In genomic region chr10:107144016-107144415, GRCm38 (mm10) we compare ENCODE assay signal across 29 mouse cellular contexts. TPM values are rescaled to one million over a fixed set of nuclear protein-coding genes. Genes with fewer than 3 reads are reported as not detected.
"Had no signal": no experiment of that assay in that cellular context is flagged by ENCODE, and none has a peak within 500 bp of the region (broad histone marks: within the 10 kb centered on the region; RNA-seq: fewer than 3 reads in every experiment).

No protein-coding gene starts in this region.

- DNase-seq: left cerebral cortex, postnatal 4 days; liver; liver, embryonic 13.5 days; liver, postnatal 0 days; lung, adult 2 months; lung, postnatal 14 days; lung, postnatal 36 days; midbrain, embryonic 14.5 days had no signal

- H3K4me1 ChIP-seq: limb, embryonic 10.5 days; limb, embryonic 12.5 days; limb, embryonic 13.5 days; limb, embryonic 15.5 days; liver, embryonic 12.5 days; liver, embryonic 13.5 days; liver, embryonic 15.5 days; megakaryocyte, embryonic 14.5 days; midbrain, embryonic 12.5 days; midbrain, embryonic 13.5 days; midbrain, embryonic 15.5 days; neural tube, embryonic 12.5 days; neural tube, embryonic 13.5 days had no signal

- H3K4me2 ChIP-seq: limb, embryonic 12.5 days; limb, embryonic 13.5 days; limb, embryonic 15.5 days; liver, embryonic 11.5 days; liver, embryonic 12.5 days; liver, embryonic 13.5 days; liver, embryonic 15.5 days; midbrain, embryonic 11.5 days; midbrain, embryonic 12.5 days; midbrain, embryonic 13.5 days; midbrain, embryonic 15.5 days; neural tube, embryonic 12.5 days; neural tube, embryonic 13.5 days had no signal

- H3K4me3 ChIP-seq: left cerebral cortex, adult 2 months; limb, embryonic 10.5 days; limb, embryonic 12.5 days; limb, embryonic 13.5 days; limb, embryonic 15.5 days; liver, embryonic 12.5 days; liver, embryonic 13.5 days; liver, embryonic 15.5 days; megakaryocyte, embryonic 14.5 days; midbrain, embryonic 10.5 days; midbrain, embryonic 12.5 days; midbrain, embryonic 13.5 days; midbrain, embryonic 15.5 days; myocyte; neural tube, embryonic 12.5 days; neural tube, embryonic 13.5 days had no signal

- H3K9me3 ChIP-seq: limb, embryonic 10.5 days; limb, embryonic 12.5 days; limb, embryonic 13.5 days; limb, embryonic 15.5 days; liver, embryonic 12.5 days; liver, embryonic 13.5 days; liver, embryonic 15.5 days; megakaryocyte, embryonic 14.5 days; midbrain, embryonic 10.5 days; midbrain, embryonic 12.5 days; midbrain, embryonic 13.5 days; midbrain, embryonic 15.5 days; neural tube, embryonic 12.5 days; neural tube, embryonic 13.5 days had no signal

- ATAC-seq: liver, embryonic 12.5 days; liver, postnatal 0 days; lung, postnatal 0 days; midbrain, embryonic 13.5 days; midbrain, embryonic 15.5 days; midbrain, embryonic 16.5 days had no signal

- H3K36me3 ChIP-seq: limb, embryonic 10.5 days; limb, embryonic 12.5 days; limb, embryonic 13.5 days; limb, embryonic 15.5 days; liver, embryonic 12.5 days; liver, embryonic 13.5 days; liver, embryonic 15.5 days; midbrain, embryonic 10.5 days; midbrain, embryonic 12.5 days; midbrain, embryonic 13.5 days; midbrain, embryonic 15.5 days; neural tube, embryonic 12.5 days; neural tube, embryonic 13.5 days had no signal

- H3K27ac ChIP-seq: left cerebral cortex, adult 2 months; limb, embryonic 10.5 days; limb, embryonic 12.5 days; limb, embryonic 13.5 days; limb, embryonic 15.5 days; liver, embryonic 12.5 days; liver, embryonic 13.5 days; liver, embryonic 14.5 days; liver, embryonic 15.5 days; macrophage; midbrain, embryonic 10.5 days; midbrain, embryonic 12.5 days; midbrain, embryonic 13.5 days; midbrain, embryonic 15.5 days; neural tube, embryonic 12.5 days; neural tube, embryonic 13.5 days had no signal

- H3K27me3 ChIP-seq: limb, embryonic 12.5 days; limb, embryonic 13.5 days; limb, embryonic 15.5 days; liver, embryonic 12.5 days; liver, embryonic 13.5 days; liver, embryonic 15.5 days; megakaryocyte, embryonic 14.5 days; midbrain, embryonic 12.5 days; midbrain, embryonic 13.5 days; midbrain, embryonic 15.5 days; neural tube, embryonic 12.5 days; neural tube, embryonic 13.5 days had no signal

- H3K9ac ChIP-seq: limb, embryonic 12.5 days; limb, embryonic 13.5 days; limb, embryonic 15.5 days; liver, embryonic 12.5 days; liver, embryonic 13.5 days; liver, embryonic 14.5 days; liver, embryonic 15.5 days; liver, postnatal 0 days; midbrain, embryonic 12.5 days; midbrain, embryonic 13.5 days; midbrain, embryonic 15.5 days; neural tube, embryonic 12.5 days; neural tube, embryonic 13.5 days had no signal

RNA-seq across cellular contexts. Expression of gene Acss3, which starts 20.5 kb away (rescaled TPM):
- polyA plus RNA-seq: macrophage had no signal
